Mouse (Mus musculus): Measurements from ENCODE around the gene Cnnm3.

DNA sequence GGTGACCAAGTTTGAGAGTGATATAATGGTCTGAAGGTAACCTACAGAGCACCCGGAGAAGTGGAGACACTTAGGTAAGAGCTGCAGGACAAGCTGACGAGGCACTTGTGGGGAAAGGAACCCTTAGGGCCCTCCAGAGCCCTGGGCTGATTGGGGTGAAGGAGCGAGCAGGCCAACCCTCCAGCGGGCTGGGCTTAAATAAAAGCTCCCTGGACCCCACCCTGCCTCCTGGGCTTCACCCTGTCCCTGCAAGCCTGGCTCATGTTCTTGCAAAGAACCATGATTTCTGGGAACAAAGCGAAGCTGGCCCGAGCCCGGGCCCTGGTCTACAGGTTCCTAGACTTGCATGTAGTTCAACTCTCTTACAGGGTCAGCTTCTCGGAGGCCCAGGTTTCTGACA lies 61.9 kb downstream of the Cnnm3 start:
- TF ChIP-seq GABPA (IDR thresholded peaks at IDR 0.05; ENCODE audit: low read depth, low read length) (no peak), CHD2 (IDR thresholded peaks at IDR 0.05; ENCODE audit: low read length) (no peak), CHD1 (IDR thresholded peaks at IDR 0.05; ENCODE audit: low read depth, low read length) (no peak)

Data from MEL (cell line).